Mouse (Mus musculus) hindbrain, embryonic 13.5 days (tissue): ENCODE measurements around the gene Rhbg. TPM values are rescaled to one million over a fixed set of nuclear protein-coding genes. Genes with fewer than 3 reads are reported as not detected.
"Not testable (repeated sequence)": the region's sequence is repeated elsewhere in the genome, so short reads cannot be mapped to it uniquely, and the experiment has no call there.

ENCODE experiments used
- ATAC-seq: fragments of 200-750 bp; cut with Nextera tagmentation; 2 replicates; pipeline ENCODE4 v1.8.0; 2017; ENCODE audit warnings: moderate TSS enrichment; ENCODE audit not compliant: low FRiP score
- H3K27ac ChIP-seq: fragments of 300-500 bp; sonication (generic); 2 replicates; pipeline ENCODE4 v1.5.1; 2015; ENCODE audit warnings: inconsistent platforms, mild to moderate bottlenecking, moderate library complexity
- H3K27me3 ChIP-seq: fragments of 300-500 bp; sonication (generic); 2 replicates; pipeline ENCODE4 v1.6.1; 2015; ENCODE audit warnings: mild to moderate bottlenecking, inconsistent platforms
- H3K36me3 ChIP-seq: fragments of 300-500 bp; sonication (generic); 2 replicates; pipeline ENCODE4 v1.6.1; 2015; ENCODE audit warnings: mild to moderate bottlenecking, inconsistent platforms
- H3K4me1 ChIP-seq: fragments of 300-500 bp; sonication (generic); replicated peaks from 2 replicates; pipeline ENCODE4 v1.6.1; 2015; ENCODE audit warnings: inconsistent platforms
- H3K4me2 ChIP-seq: fragments of 300-500 bp; sonication (generic); 2 replicates; pipeline ENCODE4 v1.6.1; 2015; ENCODE audit warnings: inconsistent platforms, mild to moderate bottlenecking, moderate library complexity
- H3K4me3 ChIP-seq: fragments of 300-500 bp; sonication (generic); 2 replicates; pipeline ENCODE4 v1.5.1; 2015; ENCODE audit warnings: mild to moderate bottlenecking, inconsistent platforms
- H3K9ac ChIP-seq: fragments of 300-500 bp; sonication (generic); 2 replicates; pipeline ENCODE4 v1.6.1; 2015; ENCODE audit warnings: mild to moderate bottlenecking, inconsistent platforms
- H3K9me3 ChIP-seq: fragments of 300-500 bp; sonication (generic); 2 replicates; pipeline ENCODE4 v1.6.1; 2016; ENCODE audit warnings: inconsistent platforms
- WGBS: fragments of 180-500 bp; shearing (Covaris S2); methylation state at CpG from one replicate; pipeline ENCODE4 v1.1.7; 2015; 5-methylcytosine and 5-hydroxymethylcytosine counted together
- polyA plus RNA-seq: library from polyadenylated mRNA; unstranded; fragments of >200 nt; fragmentation: Nextera tagmentation; extraction: Ambion mirVana; gene quantifications from 2 replicates; pipeline ENCODE4 v1.2.1, GENCODE M21; 2015

Gene Rhbg
- 0.22 and 0.32 TPM in 2 replicates for polyA plus RNA-seq

- 2% methylated on average over 34 of the region's 34 CpGs for WGBS
- H3K36me3 ChIP-seq = no peaks in the 10 kb centered on the region
- H3K4me2 ChIP-seq = peak within 1 kb of the TSS; percentile 65
- no peak within 1 kb of the TSS for H3K27ac ChIP-seq
- H3K27me3 ChIP-seq = peaks cover 42% of the 10 kb centered on the region
- H3K9me3 ChIP-seq = no peaks in the 10 kb centered on the region
- peak within 1 kb of the TSS; percentile 36 for H3K4me3 ChIP-seq
- peaks cover 9% of the 10 kb centered on the region for H3K4me1 ChIP-seq
- peak within 1 kb of the TSS; percentile 69 for H3K9ac ChIP-seq
- no peak for ATAC-seq
Measured at GRCm38 (mm10) chr3:88254268-88254926, at the start of gene Rhbg. Gene Rhbg (minus strand): TSS chr3:88254709.

GRCm38 (mm10) chr3:88299172-88299571 lies 44.7 kb upstream of the Rhbg start:
- 96% methylated on average over 1 of the region's 1 CpGs for WGBS
- no peak overlapping the region for H3K9ac ChIP-seq
- H3K36me3 ChIP-seq = peaks cover 48% of the 10 kb centered on the region
- peaks cover 24% of the 10 kb centered on the region for H3K4me1 ChIP-seq
- no peak overlapping the region for H3K4me3 ChIP-seq
- H3K27me3 ChIP-seq = no peaks in the 10 kb centered on the region
- peak overlapping the region; percentile 85; the same call in 1 of the 2 replicates for H3K4me2 ChIP-seq
- H3K27ac ChIP-seq = no peak overlapping the region
- H3K9me3 ChIP-seq = no peaks in the 10 kb centered on the region
- ATAC-seq = no peak

GRCm38 (mm10) chr3:88297321-88297851 lies 42.9 kb upstream of the Rhbg start:
- Histone ChIP-seq H3K9ac (peak overlapping the region; percentile 90), H3K9me3 (no peaks in the 10 kb centered on the region), H3K4me3 (peak overlapping the region; percentile 83), H3K4me1 (peaks cover 24% of the 10 kb centered on the region), H3K36me3 (peaks cover 32% of the 10 kb centered on the region), H3K4me2 (peak overlapping the region; percentile 85), H3K27ac (peak overlapping the region; percentile 95), H3K27me3 (no peaks in the 10 kb centered on the region)
- under 1% methylated on average over 30 of the region's 30 CpGs for WGBS
- peak; percentile 18 for ATAC-seq

GRCm38 (mm10) chr3:88296561-88297318 lies 42.2 kb upstream of the Rhbg start, which contains the start of the genes Tsacc and Cct3:
Gene Tsacc (minus strand): TSS chr3:88296999.
Gene Cct3 (plus strand): TSS chr3:88297116.
- Histone ChIP-seq H3K4me1 (peaks cover 24% of the 10 kb centered on the region), H3K27me3 (no peaks in the 10 kb centered on the region), H3K36me3 (peaks cover 26% of the 10 kb centered on the region), H3K4me3 (peak within 1 kb of the TSS; percentile 83), H3K9ac (peak within 1 kb of the TSS; percentile 90), H3K9me3 (no peaks in the 10 kb centered on the region), H3K4me2 (peak within 1 kb of the TSS; percentile 85), H3K27ac (peak within 1 kb of the TSS; percentile 95)
- ATAC-seq = peak; percentile 99
- WGBS = under 1% methylated on average over 44 of the region's 44 CpGs

GRCm38 (mm10) chr3:88296110-88296560 lies 41.6 kb upstream of the Rhbg start:
- peak; percentile 30 for ATAC-seq
- Histone ChIP-seq H3K36me3 (peaks cover 20% of the 10 kb centered on the region), H3K9me3 (no peaks in the 10 kb centered on the region), H3K27me3 (no peaks in the 10 kb centered on the region), H3K27ac (peak overlapping the region; percentile 88), H3K4me3 (peak overlapping the region; percentile 83), H3K9ac (peak overlapping the region; percentile 69), H3K4me1 (peaks cover 24% of the 10 kb centered on the region), H3K4me2 (peak overlapping the region; percentile 85)
- 1% methylated on average over 12 of the region's 12 CpGs for WGBS

- not testable (repeated sequence) for H3K27ac ChIP-seq, ATAC-seq, H3K9me3 ChIP-seq, H3K27me3 ChIP-seq
- Histone ChIP-seq H3K36me3 (peaks cover 11% of the 10 kb centered on the region), H3K4me3 (0 out of 2 replicates have a peak overlapping the region, but pooled peaks have one; percentile 83), H3K4me1 (peaks cover 24% of the 10 kb centered on the region), H3K4me2 (peak overlapping the region; percentile 85; the same call in 1 of the 2 replicates), H3K9ac (peak overlapping the region; percentile 69)
- 64% methylated on average over 1 of the region's 1 CpGs for WGBS
Measured at GRCm38 (mm10) chr3:88295272-88295671, 40.8 kb upstream of the Rhbg start.

GRCm38 (mm10) chr3:88291970-88292369 lies 37.5 kb upstream of the Rhbg start:
- no peak for ATAC-seq
- WGBS = 45% methylated on average over 4 of the region's 4 CpGs
- Histone ChIP-seq H3K27ac (no peak overlapping the region), H3K27me3 (no peaks in the 10 kb centered on the region), H3K4me1 (peaks cover 5% of the 10 kb centered on the region), H3K9me3 (no peaks in the 10 kb centered on the region), H3K4me2 (no peak overlapping the region), H3K9ac (no peak overlapping the region), H3K4me3 (no peak overlapping the region), H3K36me3 (no peaks in the 10 kb centered on the region)

GRCm38 (mm10) chr3:88288133-88288713 lies 33.7 kb upstream of the Rhbg start:
- H3K27me3 ChIP-seq, H3K9me3 ChIP-seq, H3K27ac ChIP-seq, ATAC-seq, H3K9ac ChIP-seq, H3K4me3 ChIP-seq, H3K4me1 ChIP-seq, H3K36me3 ChIP-seq, H3K4me2 ChIP-seq: not testable (repeated sequence)
- 73% methylated on average over 10 of the region's 10 CpGs for WGBS

- no peaks in the 10 kb centered on the region for H3K36me3 ChIP-seq
- WGBS = 98% methylated on average over 4 of the region's 4 CpGs
- H3K27me3 ChIP-seq = no peaks in the 10 kb centered on the region
- H3K4me2 ChIP-seq = no peak within 1 kb of the TSS
- no peak within 1 kb of the TSS for H3K4me3 ChIP-seq
- no peaks in the 10 kb centered on the region for H3K4me1 ChIP-seq
- no peak for ATAC-seq
- no peak within 1 kb of the TSS for H3K9ac ChIP-seq
- H3K9me3 ChIP-seq = no peaks in the 10 kb centered on the region
- H3K27ac ChIP-seq = no peak within 1 kb of the TSS
Measured at GRCm38 (mm10) chr3:88287110-88287509, 32.6 kb upstream of the Rhbg start, which contains the start of gene Gm38392. Gene Gm38392 (minus strand): TSS chr3:88287210.

- H3K4me1 ChIP-seq, H3K27ac ChIP-seq, H3K9me3 ChIP-seq, H3K4me3 ChIP-seq, H3K9ac ChIP-seq, H3K4me2 ChIP-seq, ATAC-seq, H3K27me3 ChIP-seq, H3K36me3 ChIP-seq: not testable (repeated sequence)
- WGBS = no CpG with 5 or more reads among the region's 2 CpGs
Measured at GRCm38 (mm10) chr3:88285565-88285895, 31.0 kb upstream of the Rhbg start.

- not testable (repeated sequence) for H3K27me3 ChIP-seq, H3K4me2 ChIP-seq, H3K27ac ChIP-seq, ATAC-seq, H3K9ac ChIP-seq, H3K36me3 ChIP-seq, H3K4me1 ChIP-seq, H3K9me3 ChIP-seq, H3K4me3 ChIP-seq
- WGBS = 96% methylated on average over 14 of the region's 14 CpGs
Measured at GRCm38 (mm10) chr3:88284815-88285564, 30.5 kb upstream of the Rhbg start.
